Mouse (Mus musculus): ENCODE measurements around the gene Nhp2. TPM values are rescaled to one million over a fixed set of nuclear protein-coding genes. Genes with fewer than 3 reads are reported as not detected.
"Not testable (repeated sequence)": the region's sequence is repeated elsewhere in the genome, so short reads cannot be mapped to it uniquely, and the experiment has no call there.

Nhp2 gene
- polyA plus RNA-seq, 1 experiment = 78.5 TPM

- H3K4me1 ChIP-seq (ENCODE audit: control insufficient read depth, insufficient read depth, low read length) = peaks cover 2% of the 10 kb centered on the region; the same call in 1 of the 2 replicates
- H3K27ac ChIP-seq (ENCODE audit: insufficient read depth, low read length) = peak within 1 kb of the TSS; percentile 74
- TF ChIP-seq CTCF (IDR thresholded peaks at IDR 0.05; ENCODE audit: extremely low read depth, insufficient read depth, low read length) = no peak
- TF ChIP-seq POLR2A (IDR thresholded peaks at IDR 0.05; ENCODE audit: extremely low read depth, insufficient read depth, low read length) = no peak
- peak within 1 kb of the TSS; percentile 66 for H3K4me3 ChIP-seq (ENCODE audit: insufficient read depth, low read length)
Observed at GRCm38 (mm10) chr11:51650691-51651515, 31.4 kb downstream of the Nhp2 start, which contains the start of the genes N4bp3 and D930048N14Rik. N4bp3 (minus strand) TSS chr11:51650842. D930048N14Rik (plus strand) TSS chr11:51650954.

DNA sequence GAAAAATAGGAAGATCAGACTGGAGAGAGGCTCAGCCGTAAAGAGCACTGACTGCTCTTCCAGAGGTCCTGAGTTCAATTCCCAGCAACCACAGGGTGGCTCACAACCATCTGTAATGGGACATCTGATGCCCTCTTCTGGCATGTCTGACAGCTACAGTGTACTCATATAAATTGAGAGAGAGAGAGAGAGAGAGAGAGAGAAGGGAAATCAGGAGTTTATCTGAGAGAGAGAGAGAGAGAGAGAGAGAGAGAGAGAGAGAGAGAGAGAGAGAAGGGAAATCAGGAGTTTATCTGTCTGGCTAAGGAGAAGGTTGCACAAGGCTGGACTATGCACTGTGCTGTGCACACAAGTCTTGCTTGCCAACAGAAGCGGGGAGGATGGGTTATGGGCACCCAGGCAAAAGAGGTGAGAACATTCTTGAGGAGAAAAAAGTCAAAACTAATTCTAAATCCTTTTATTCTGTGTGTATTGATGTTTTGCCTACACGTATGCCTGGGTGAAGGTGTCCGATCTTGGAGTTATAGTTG, 33.4 kb downstream of the Nhp2 start:
- H3K4me1 ChIP-seq (ENCODE audit: control insufficient read depth, insufficient read depth, low read length) = no peaks in the 10 kb centered on the region
- TF ChIP-seq POLR2A (IDR thresholded peaks at IDR 0.05; ENCODE audit: extremely low read depth, insufficient read depth, low read length) (no peak), CTCF (IDR thresholded peaks at IDR 0.05; ENCODE audit: extremely low read depth, insufficient read depth, low read length) (no peak)
- no peak overlapping the region for H3K4me3 ChIP-seq (ENCODE audit: insufficient read depth, low read length)
- no peak overlapping the region for H3K27ac ChIP-seq (ENCODE audit: insufficient read depth, low read length)

GRCm38 (mm10) chr11:51653736-51654135, 34.2 kb downstream of the Nhp2 start:
- Histone ChIP-seq H3K4me3 (ENCODE audit: insufficient read depth, low read length) (no peak overlapping the region), H3K27ac (ENCODE audit: insufficient read depth, low read length) (no peak overlapping the region), H3K4me1 (ENCODE audit: control insufficient read depth, insufficient read depth, low read length) (0 out of 2 replicates have a peak, but pooled peaks cover 1% of the 10 kb centered on the region)
- TF ChIP-seq POLR2A (IDR thresholded peaks at IDR 0.05; ENCODE audit: extremely low read depth, insufficient read depth, low read length) (no peak), CTCF (IDR thresholded peaks at IDR 0.05; ENCODE audit: extremely low read depth, insufficient read depth, low read length) (no peak)

GRCm38 (mm10) chr11:51654891-51655290, 35.4 kb downstream of the Nhp2 start:
- no peak overlapping the region for H3K4me3 ChIP-seq (ENCODE audit: insufficient read depth, low read length)
- H3K4me1 ChIP-seq (ENCODE audit: control insufficient read depth, insufficient read depth, low read length) = 0 out of 2 replicates have a peak, but pooled peaks cover 4% of the 10 kb centered on the region
- TF ChIP-seq POLR2A (IDR thresholded peaks at IDR 0.05; ENCODE audit: extremely low read depth, insufficient read depth, low read length) (no peak), CTCF (IDR thresholded peaks at IDR 0.05; ENCODE audit: extremely low read depth, insufficient read depth, low read length) (no peak)
- H3K27ac ChIP-seq (ENCODE audit: insufficient read depth, low read length) = no peak overlapping the region

DNA sequence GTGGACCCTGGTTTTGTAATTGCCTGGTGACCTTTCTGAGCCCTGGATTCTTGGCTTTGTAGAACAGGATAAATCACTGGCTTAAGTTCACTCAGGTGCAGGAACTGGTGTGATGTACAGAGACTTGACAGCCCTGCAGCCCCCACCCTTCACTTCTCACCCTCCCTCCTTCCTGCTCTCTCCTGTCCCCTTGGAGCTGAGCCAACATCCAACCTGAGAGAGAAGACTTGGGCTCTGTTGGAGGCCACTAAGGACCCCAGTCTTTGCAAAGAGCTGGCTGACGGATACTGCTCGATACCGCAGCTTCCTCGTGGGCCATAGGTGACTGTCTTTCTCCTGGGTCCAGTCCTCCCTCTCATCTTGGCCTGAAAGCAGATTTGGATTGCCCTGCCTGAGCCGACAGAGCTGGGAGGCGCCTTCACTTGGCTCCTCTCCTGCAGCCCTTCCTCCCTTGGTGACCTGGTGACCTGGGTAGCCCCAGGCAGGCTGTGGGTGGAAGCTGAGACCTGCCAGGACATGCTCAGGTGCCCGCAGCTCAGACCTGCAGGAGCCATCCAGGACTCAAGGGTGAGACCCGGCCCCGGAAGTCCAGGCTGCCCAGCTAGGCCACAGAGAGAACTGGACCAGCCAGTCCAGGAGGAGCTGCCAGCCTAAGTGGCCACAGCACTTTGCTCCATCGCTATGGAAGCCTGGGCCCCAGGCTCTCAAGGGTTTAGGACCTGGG, 37.4 kb downstream of the Nhp2 start:
- Histone ChIP-seq H3K27ac (ENCODE audit: insufficient read depth, low read length) (no peak overlapping the region), H3K4me3 (ENCODE audit: insufficient read depth, low read length) (no peak overlapping the region), H3K4me1 (ENCODE audit: control insufficient read depth, insufficient read depth, low read length) (0 out of 2 replicates have a peak, but pooled peaks cover 4% of the 10 kb centered on the region)
- no peak for TF ChIP-seq POLR2A (IDR thresholded peaks at IDR 0.05; ENCODE audit: extremely low read depth, insufficient read depth, low read length)
- no peak for TF ChIP-seq CTCF (IDR thresholded peaks at IDR 0.05; ENCODE audit: extremely low read depth, insufficient read depth, low read length)

- Histone ChIP-seq H3K4me3 (ENCODE audit: insufficient read depth, low read length) (no peak overlapping the region), H3K4me1 (ENCODE audit: control insufficient read depth, insufficient read depth, low read length) (0 out of 2 replicates have a peak, but pooled peaks cover 4% of the 10 kb centered on the region), H3K27ac (ENCODE audit: insufficient read depth, low read length) (peak overlapping the region; percentile 37; the same call in 1 of the 2 replicates)
- no peak for TF ChIP-seq POLR2A (IDR thresholded peaks at IDR 0.05; ENCODE audit: extremely low read depth, insufficient read depth, low read length)
- TF ChIP-seq CTCF (IDR thresholded peaks at IDR 0.05; ENCODE audit: extremely low read depth, insufficient read depth, low read length) = no peak
Observed at GRCm38 (mm10) chr11:51658291-51658690, 38.8 kb downstream of the Nhp2 start.

- TF ChIP-seq CTCF (IDR thresholded peaks at IDR 0.05; ENCODE audit: extremely low read depth, insufficient read depth, low read length) (no peak), POLR2A (IDR thresholded peaks at IDR 0.05; ENCODE audit: extremely low read depth, insufficient read depth, low read length) (no peak)
- Histone ChIP-seq H3K4me1 (ENCODE audit: control insufficient read depth, insufficient read depth, low read length) (0 out of 2 replicates have a peak, but pooled peaks cover 4% of the 10 kb centered on the region), H3K27ac (ENCODE audit: insufficient read depth, low read length) (peak overlapping the region; percentile 53; the same call in 1 of the 2 replicates), H3K4me3 (ENCODE audit: insufficient read depth, low read length) (no peak overlapping the region)
Observed at GRCm38 (mm10) chr11:51658705-51659104, 39.2 kb downstream of the Nhp2 start.

GRCm38 (mm10) chr11:51661867-51662365, 42.4 kb downstream of the Nhp2 start:
- Histone ChIP-seq H3K4me1 (ENCODE audit: control insufficient read depth, insufficient read depth, low read length) (0 out of 2 replicates have a peak, but pooled peaks cover 4% of the 10 kb centered on the region), H3K4me3 (ENCODE audit: insufficient read depth, low read length) (no peak overlapping the region), H3K27ac (ENCODE audit: insufficient read depth, low read length) (no peak overlapping the region)
- no peak for TF ChIP-seq POLR2A (IDR thresholded peaks at IDR 0.05; ENCODE audit: extremely low read depth, insufficient read depth, low read length)
- no peak for TF ChIP-seq CTCF (IDR thresholded peaks at IDR 0.05; ENCODE audit: extremely low read depth, insufficient read depth, low read length)

DNA sequence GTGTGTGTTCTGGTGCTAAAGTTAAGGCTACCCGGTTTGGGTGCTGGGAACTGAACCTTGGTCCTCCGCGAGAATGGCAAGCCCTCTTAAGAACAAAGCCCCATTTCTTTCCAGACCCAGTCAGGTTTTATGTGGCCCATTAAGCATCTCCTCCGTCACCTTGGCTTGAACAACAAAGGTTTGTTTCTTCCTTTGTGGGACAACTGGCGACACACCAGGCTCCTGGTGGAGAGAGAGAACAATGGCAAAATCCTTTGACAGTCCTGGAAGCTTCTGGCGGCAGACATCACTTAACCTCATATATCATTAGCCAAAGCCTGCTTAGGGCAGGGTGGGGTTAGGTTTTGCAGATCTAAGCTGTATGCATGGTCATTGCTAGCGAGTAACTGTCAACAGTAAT, 43.1 kb downstream of the Nhp2 start:
- no peak overlapping the region for H3K4me3 ChIP-seq (ENCODE audit: insufficient read depth, low read length)
- TF ChIP-seq POLR2A (IDR thresholded peaks at IDR 0.05; ENCODE audit: extremely low read depth, insufficient read depth, low read length) = no peak
- TF ChIP-seq CTCF (IDR thresholded peaks at IDR 0.05; ENCODE audit: extremely low read depth, insufficient read depth, low read length) = no peak

GRCm38 (mm10) chr11:51664747-51665146, 45.2 kb downstream of the Nhp2 start:
- H3K27ac ChIP-seq (ENCODE audit: insufficient read depth, low read length); H3K4me3 ChIP-seq (ENCODE audit: insufficient read depth, low read length); H3K4me1 ChIP-seq (ENCODE audit: control insufficient read depth, insufficient read depth, low read length): not testable (repeated sequence)

More for the DNA sequence above, 43.1 kb downstream of the Nhp2 start:
- Histone ChIP-seq H3K27ac (ENCODE audit: insufficient read depth, low read length) (no peak overlapping the region), H3K4me1 (ENCODE audit: control insufficient read depth, insufficient read depth, low read length) (0 out of 2 replicates have a peak, but pooled peaks cover 4% of the 10 kb centered on the region)
